Mouse (Mus musculus) myocyte (in vitro differentiated cells): ENCODE results near the gene Slco1a6.

Experiments used
- CEBPB ChIP-seq: IDR thresholded peaks from 2 replicates; pipeline ENCODE4 v1.6.1; 2011; ENCODE audit warnings: mild to moderate bottlenecking, moderate library complexity; ENCODE audit not compliant: poor library complexity, insufficient read depth, severe bottlenecking
- E2F4 ChIP-seq: IDR thresholded peaks from one replicate; pipeline ENCODE4 v1.6.1; 2011; ENCODE audit warnings: mild to moderate bottlenecking, control low read depth, moderate library complexity; ENCODE audit not compliant: insufficient read depth
- MAX ChIP-seq: IDR thresholded peaks from one replicate; pipeline ENCODE4 v1.6.1; 2011; ENCODE audit warnings: low read depth, mild to moderate bottlenecking, control low read depth
- MYOD1 ChIP-seq, 3 experiments: IDR thresholded peaks; one replicate each; pipeline ENCODE4 v1.6.1; 2011; ENCODE audit warnings: control low read depth in 2 of 3, low read depth in 2 of 3, mild to moderate bottlenecking in 2 of 3, moderate library complexity in 1 of 3; ENCODE audit not compliant: insufficient read length in 2 of 3, control insufficient read depth in 1 of 3
- POLR2A ChIP-seq: IDR thresholded peaks from one replicate; pipeline ENCODE4 v1.6.1; 2011; ENCODE audit warnings: low read depth, mild to moderate bottlenecking, control low read depth, moderate library complexity; ENCODE audit not compliant: insufficient read length
- POLR2AphosphoS2 ChIP-seq: IDR thresholded peaks from one replicate; pipeline ENCODE4 v1.6.1; 2011; ENCODE audit warnings: low read depth, control low read depth; ENCODE audit not compliant: insufficient read length
- REST ChIP-seq: IDR thresholded peaks from one replicate; pipeline ENCODE4 v1.6.1; 2011; ENCODE audit warnings: mild to moderate bottlenecking, control low read depth, moderate library complexity; ENCODE audit not compliant: insufficient read depth, insufficient read length
- TCF12 ChIP-seq: IDR thresholded peaks from one replicate; pipeline ENCODE4 v1.6.1; 2011; ENCODE audit warnings: mild to moderate bottlenecking, control low read depth; ENCODE audit not compliant: poor library complexity, insufficient read depth, severe bottlenecking
- TCF3 ChIP-seq: IDR thresholded peaks from one replicate; pipeline ENCODE4 v1.6.1; 2011; ENCODE audit warnings: low read depth, control low read depth; ENCODE audit not compliant: insufficient read length
- USF1 ChIP-seq: IDR thresholded peaks from one replicate; pipeline ENCODE4 v1.6.1; 2011; ENCODE audit warnings: low read depth, mild to moderate bottlenecking, control low read depth, moderate library complexity

DNA sequence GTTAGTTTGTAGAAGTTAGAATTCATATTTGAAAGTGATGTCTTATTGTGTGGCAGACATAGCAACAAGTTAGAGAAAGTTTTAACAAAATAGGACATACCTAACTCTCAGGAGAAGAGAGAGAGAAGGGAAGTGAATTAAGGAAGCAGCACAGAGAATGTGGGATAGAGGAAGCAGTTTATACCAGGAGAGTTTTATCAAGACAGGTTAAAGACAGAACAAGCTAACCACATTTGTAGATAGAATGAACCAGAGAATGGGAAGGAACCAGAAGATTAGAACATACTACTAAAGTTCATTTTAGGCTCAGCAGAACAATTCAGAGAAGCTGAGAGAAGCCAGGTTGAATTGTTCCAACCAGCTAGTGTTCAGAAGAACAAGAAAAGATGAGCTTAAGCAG, 7.8 kb downstream of the Slco1a6 start:
- no peak for TF ChIP-seq CEBPB
- TF ChIP-seq USF1, result no peak
- TF ChIP-seq MAX, result no peak
- TF ChIP-seq TCF12, result no peak
- TF ChIP-seq POLR2A, result no peak
- TF ChIP-seq TCF3, result no peak
- TF ChIP-seq MYOD1 (IDR thresholded peaks at IDR 0.05; ENCODE audit: control insufficient read depth in 1 of 3, insufficient read length in 2 of 3, low read depth in 2 of 3), result no peak
- no peak for TF ChIP-seq REST
- no peak for TF ChIP-seq E2F4
- no peak for TF ChIP-seq POLR2AphosphoS2
